Mouse (Mus musculus) kidney, postnatal 36 days (tissue): ENCODE data around the gene Mansc1.
"Not testable (repeated sequence)": the region's sequence is repeated elsewhere in the genome, so short reads cannot be mapped to it uniquely, and the experiment has no call there.

ENCODE experiments used
- DNase-seq, 2 experiments: peaks; one replicate each; pipeline ENCODE4 v3.0.0; 2021 to 2022; ENCODE audit warnings: mixed read lengths in 2 of 2

Gene Mansc1

GRCm38 (mm10) chr6:134631947-134632687, at the start of gene Mansc1:
Gene Mansc1 (minus strand): TSS chr6:134632488.
- DNase-seq, result peak; percentile 56 to 79

DNA sequence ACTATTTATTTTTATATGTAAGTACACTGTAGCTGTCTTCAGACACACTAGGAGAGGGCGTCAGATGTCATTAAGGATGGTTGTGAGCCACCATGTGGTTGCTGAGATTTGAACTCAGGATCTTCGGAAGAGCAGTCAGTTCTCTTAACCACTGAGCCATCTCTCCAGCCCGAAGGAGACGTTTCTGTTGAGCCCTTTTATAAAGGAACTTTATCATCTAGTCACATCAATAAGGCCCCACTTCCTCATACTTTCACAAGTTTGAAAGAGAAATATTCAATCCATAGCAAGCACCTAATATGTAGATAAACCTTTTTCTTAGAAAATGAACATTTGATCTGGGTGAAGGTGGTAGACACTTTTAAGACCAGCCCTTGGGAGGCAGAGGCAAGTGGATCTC, 47.0 kb upstream of the Mansc1 start:
- not testable (repeated sequence) for DNase-seq

GRCm38 (mm10) chr6:134678037-134678436, 45.7 kb upstream of the Mansc1 start:
- no peak for DNase-seq

- DNase-seq, result no peak
Observed at GRCm38 (mm10) chr6:134677504-134677903, 45.2 kb upstream of the Mansc1 start.

GRCm38 (mm10) chr6:134673712-134674111, 41.4 kb upstream of the Mansc1 start:
- not testable (repeated sequence) for DNase-seq

DNA sequence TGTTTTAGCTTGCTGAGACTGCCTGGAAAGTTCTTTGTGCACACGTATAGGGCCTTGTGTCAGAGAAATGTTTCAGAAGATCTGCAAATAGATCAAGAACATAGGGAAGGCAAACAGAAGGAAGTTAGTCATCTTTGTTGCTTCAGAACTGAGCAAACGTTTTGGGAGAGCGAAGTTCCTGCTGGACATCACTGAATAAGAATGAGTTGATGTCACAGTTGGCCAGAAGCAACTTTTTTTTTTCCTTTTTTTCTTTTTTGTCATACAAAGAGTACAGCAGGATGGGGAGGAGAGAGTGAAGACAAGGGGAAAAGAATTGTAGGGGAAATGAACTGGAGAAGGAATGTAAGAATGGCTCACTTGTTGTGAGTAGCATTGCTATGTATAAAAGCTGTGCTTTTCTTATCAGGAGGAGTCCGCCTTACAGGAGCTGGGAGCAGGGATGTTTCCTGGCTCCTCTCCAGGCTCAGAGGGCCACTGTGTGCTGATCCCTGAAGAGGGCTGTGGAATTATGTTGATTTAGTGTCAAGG, 38.7 kb upstream of the Mansc1 start:
- peak; percentile 32 to 50 for DNase-seq

DNA sequence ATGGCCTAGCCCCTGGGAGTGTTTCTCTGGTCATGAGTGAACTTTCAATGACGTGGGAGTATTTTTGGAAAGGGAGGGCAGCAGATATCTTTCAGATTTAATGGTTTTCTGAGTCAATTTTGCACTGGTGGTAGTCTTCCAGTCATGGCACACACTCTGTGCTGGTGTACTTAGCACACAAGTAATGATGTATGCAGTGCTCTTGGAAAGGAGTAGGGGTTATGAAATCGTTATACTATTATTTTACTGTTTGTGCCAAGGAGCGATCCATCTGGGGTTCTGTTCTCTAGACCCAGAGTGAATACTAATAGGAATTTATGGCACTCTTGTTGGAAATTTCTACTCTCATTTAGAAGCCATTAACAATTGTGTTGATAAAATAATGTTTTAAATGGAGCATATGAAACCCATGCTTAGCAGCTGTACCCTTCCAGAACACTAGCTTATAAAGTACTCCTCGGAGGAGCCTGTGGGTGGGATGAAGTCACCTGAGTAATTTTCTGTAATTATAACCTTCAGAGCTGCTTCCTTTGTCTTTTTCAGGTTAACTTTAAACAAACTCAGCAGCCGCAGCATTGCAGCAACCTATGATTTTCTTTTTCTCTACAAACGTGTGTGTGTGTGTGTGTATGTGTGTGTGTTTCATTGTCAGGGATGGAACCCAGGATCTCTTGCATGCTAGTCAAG, 37.0 kb upstream of the Mansc1 start:
- DNase-seq, result no peak

- DNase-seq, result no peak
Observed at GRCm38 (mm10) chr6:134668519-134668918, 36.2 kb upstream of the Mansc1 start.

DNA sequence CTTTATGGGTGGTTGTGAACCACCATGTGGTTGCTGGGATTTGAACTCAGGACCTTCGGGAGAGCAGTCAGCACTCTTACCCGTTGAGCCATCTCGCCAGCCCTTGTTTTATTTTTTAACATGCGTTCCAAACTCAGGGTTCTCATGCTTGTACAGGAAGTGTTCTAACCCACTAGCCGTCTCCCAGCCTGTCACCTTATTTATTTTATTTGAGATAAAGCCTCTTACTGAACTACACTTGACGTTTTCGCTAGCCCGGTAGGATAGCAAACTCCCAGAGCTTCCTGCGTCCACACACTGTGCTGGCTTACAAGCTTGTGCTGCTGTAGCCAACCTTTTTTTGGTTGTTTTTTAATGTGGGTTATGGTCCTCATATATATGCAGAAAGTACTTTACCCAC, 33.5 kb upstream of the Mansc1 start:
- no peak for DNase-seq

- peak in 1 of 2 experiments; percentile 25 for DNase-seq
Observed at GRCm38 (mm10) chr6:134664573-134664972, 32.3 kb upstream of the Mansc1 start.

- no peak for DNase-seq
Observed at GRCm38 (mm10) chr6:134660714-134661406, 28.6 kb upstream of the Mansc1 start.

- peak; percentile 59 to 79 for DNase-seq
Observed at GRCm38 (mm10) chr6:134659108-134659958, 27.0 kb upstream of the Mansc1 start.

GRCm38 (mm10) chr6:134656527-134656926, 24.2 kb upstream of the Mansc1 start:
- DNase-seq, result no peak

- DNase-seq, result no peak
Observed at GRCm38 (mm10) chr6:134648356-134648755, 16.1 kb upstream of the Mansc1 start.

- no peak for DNase-seq
Observed at GRCm38 (mm10) chr6:134647621-134648020, 15.3 kb upstream of the Mansc1 start.

DNA sequence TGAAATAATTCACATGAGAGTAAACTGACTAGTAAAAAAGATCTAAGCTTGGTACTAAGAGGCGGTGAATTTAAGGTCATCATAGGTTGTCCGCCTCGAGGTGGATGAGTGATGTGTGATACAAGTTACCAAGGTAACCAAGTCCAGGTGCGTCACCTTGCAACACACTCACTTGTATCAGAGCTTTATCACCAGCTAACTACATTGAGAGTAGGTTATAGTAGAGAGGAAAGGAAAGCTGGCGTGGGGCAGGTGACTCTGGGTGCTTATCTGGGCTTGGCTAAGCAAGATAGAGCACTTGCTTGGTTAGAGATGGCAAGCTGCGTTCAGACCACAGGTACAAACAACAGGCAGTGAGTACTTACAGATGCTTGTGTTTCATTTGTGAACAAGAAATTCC, 14.5 kb upstream of the Mansc1 start:
- DNase-seq, result no peak

DNA sequence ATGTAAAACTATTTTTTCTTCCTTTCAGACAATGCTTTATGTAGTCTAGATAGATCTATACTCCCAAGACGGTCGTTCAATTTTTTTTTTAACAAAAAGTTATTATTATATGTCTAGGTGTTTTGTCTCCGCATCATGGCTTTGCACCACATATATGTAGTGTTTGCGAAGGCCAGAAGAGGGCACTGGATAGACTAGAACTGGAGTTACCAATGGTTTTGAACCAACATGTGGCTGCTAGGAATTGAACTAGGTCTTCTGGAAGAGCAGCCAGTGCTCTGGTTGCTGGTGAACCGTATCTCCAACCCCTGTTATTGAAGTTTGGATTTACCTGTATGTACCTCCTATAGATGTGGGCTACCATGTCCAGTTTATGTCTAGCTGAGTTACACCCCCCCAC, 11.0 kb upstream of the Mansc1 start:
- peak in 1 of 2 experiments; percentile 18 for DNase-seq

DNA sequence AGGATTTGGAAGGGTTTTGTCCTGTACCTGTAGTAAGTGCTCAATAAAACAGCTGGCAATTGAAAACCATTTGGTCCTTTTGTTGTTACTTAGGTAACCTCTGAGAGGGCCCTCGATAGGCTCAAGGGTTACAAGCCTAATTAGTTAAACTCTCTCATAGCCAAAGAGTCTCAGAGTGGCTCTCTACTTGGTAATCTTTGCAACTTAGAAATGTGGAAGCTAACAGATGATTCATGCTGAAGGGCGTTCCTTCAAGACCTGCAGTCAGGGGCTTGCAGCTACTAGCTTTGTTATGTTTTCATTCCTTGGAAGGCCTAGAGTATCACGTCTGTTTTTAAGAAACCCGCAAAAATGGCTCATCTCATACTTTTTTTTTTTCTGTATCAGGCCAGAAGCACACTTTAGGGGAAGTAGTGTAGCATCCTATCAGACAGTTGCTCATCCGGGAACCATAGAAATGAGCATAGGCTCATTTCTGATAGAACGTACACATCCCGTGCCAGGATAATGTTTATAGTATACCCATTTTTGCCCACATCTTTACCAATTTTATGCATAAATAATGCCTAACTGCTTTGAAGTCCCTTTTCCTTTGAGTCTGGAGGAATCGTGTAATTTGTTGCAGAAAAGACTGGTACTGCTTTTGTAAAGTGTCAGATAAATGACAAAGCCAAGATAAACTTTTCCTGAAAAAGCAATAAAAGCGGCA, 9.6 kb upstream of the Mansc1 start:
- no peak for DNase-seq

GRCm38 (mm10) chr6:134640485-134641475, 8.5 kb upstream of the Mansc1 start:
- peak; percentile 95 to 97 for DNase-seq

- no peak for DNase-seq
Observed at GRCm38 (mm10) chr6:134639900-134640299, 7.6 kb upstream of the Mansc1 start.
